Mouse (Mus musculus) midbrain, embryonic 11.5 days (tissue): Measurements from ENCODE around the gene Sgta. TPM values are rescaled to one million over a fixed set of nuclear protein-coding genes. Genes with fewer than 3 reads are reported as not detected.

Experiments
- ATAC-seq: fragments of 200-750 bp; cut with Nextera tagmentation; 2 replicates; pipeline ENCODE4 v1.8.0; 2017; ENCODE audit warnings: moderate TSS enrichment, moderate library complexity; ENCODE audit not compliant: low FRiP score
- DNase-seq: peaks from one replicate; pipeline ENCODE4 v3.0.0; 2015; ENCODE audit warnings: low spot score; ENCODE audit errors: missing footprints
- H3K27ac ChIP-seq: fragments of 300-500 bp; sonication (generic); 2 replicates; pipeline ENCODE4 v1.5.1; 2014; ENCODE audit warnings: low read depth, low read length
- H3K27me3 ChIP-seq: fragments of 300-500 bp; sonication (generic); 2 replicates; pipeline ENCODE4 v1.6.1; 2014; ENCODE audit warnings: mild to moderate bottlenecking, low read length, moderate library complexity, mixed read lengths; ENCODE audit not compliant: control insufficient read depth, insufficient read depth
- H3K36me3 ChIP-seq: fragments of 300-500 bp; sonication (generic); 2 replicates; pipeline ENCODE4 v1.6.1; 2014; ENCODE audit warnings: mild to moderate bottlenecking, low read length, moderate library complexity, mixed read lengths; ENCODE audit not compliant: control insufficient read depth, insufficient read depth
- H3K4me1 ChIP-seq: fragments of 300-500 bp; sonication (generic); 2 replicates; pipeline ENCODE4 v1.6.1; 2014; ENCODE audit warnings: low read length; ENCODE audit not compliant: control insufficient read depth, insufficient read depth
- H3K4me2 ChIP-seq: fragments of 300-500 bp; sonication (generic); 2 replicates; pipeline ENCODE4 v1.6.1; 2014; ENCODE audit warnings: mild to moderate bottlenecking, moderate library complexity
- H3K4me3 ChIP-seq: fragments of 300-500 bp; sonication (generic); 2 replicates; pipeline ENCODE4 v1.5.1; 2014; ENCODE audit warnings: low read depth, low read length
- H3K9ac ChIP-seq: fragments of 300-500 bp; sonication (generic); 2 replicates; pipeline ENCODE4 v1.6.1; 2014; ENCODE audit warnings: low read length
- H3K9me3 ChIP-seq: fragments of 300-500 bp; sonication (generic); 2 replicates; pipeline ENCODE4 v1.6.1; 2016; ENCODE audit warnings: low read length; ENCODE audit not compliant: control insufficient read depth
- WGBS: fragments of 180-500 bp; shearing (Covaris S2); extraction: QIAGEN DNeasy Blood & Tissue Kit; methylation state at CpG from one replicate; pipeline ENCODE4 v1.1.7; 2014; 5-methylcytosine and 5-hydroxymethylcytosine counted together
- polyA plus RNA-seq: library from polyadenylated mRNA; unstranded; fragments of >200 nt; fragmentation: Nextera tagmentation; extraction: Ambion mirVana; gene quantifications from 2 replicates; pipeline ENCODE4 v1.2.1, GENCODE M21; 2014

Sgta gene
- polyA plus RNA-seq: 200 and 232 TPM in 2 replicates

DNA sequence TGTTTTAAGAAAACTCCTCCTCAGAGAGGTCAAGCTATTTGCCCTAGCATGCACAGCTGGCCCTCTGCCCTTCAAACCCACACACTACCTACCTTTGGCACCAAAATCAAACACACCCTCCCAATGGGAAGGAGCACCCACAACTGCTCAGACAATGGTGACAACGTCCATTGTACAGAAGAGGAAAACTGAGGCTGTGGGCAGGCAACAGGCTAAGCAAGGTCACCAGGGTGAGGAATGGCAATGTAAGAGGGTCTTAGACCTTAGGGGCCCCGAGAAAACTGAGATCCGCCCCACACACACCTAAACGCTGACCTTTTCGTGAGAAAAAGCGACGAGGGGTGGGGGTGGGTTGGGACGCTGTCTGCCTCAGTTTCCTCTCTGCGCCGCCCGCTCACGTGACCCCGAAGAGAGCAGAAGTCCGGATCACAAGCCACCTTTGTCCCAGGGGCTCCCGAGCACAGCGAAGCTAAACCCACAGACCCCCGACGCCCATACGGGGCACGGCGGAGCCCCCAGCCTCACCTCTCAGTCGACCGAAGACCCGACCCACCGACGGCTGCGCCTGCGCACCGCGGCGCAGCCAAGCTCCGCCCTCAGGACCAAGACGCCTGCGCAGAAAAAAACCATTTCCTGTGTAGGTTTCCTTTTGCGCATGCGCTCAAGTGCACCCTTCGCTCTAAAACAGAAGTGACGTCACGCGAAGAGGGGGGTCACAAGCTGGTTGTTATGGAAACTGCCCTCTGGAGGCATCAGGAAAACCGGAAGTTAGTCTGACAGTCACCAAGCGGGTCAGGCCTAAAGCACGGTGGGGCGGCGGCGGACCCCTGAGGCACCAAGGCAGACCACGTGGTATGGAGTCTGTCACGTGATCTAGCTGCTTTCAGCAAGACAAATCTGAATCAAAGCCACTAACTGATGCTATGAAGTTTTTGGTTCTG, at the start of gene Sgta:
Sgta (minus strand) TSS at position 579 of the 941 bp plus-strand sequence.
- Histone ChIP-seq H3K9ac (peak within 1 kb of the TSS; percentile 83), H3K9me3 (no peaks in the 10 kb centered on the region), H3K27ac (no peak within 1 kb of the TSS), H3K4me2 (peak within 1 kb of the TSS; percentile 76), H3K4me1 (peaks cover 15% of the 10 kb centered on the region), H3K36me3 (no peaks in the 10 kb centered on the region), H3K4me3 (peak within 1 kb of the TSS; percentile 77), H3K27me3 (no peaks in the 10 kb centered on the region)
- DNase-seq (peak; percentile 100), ATAC-seq (peak; percentile 97)
- under 1% methylated on average over 48 of the region's 48 CpGs for WGBS

DNA sequence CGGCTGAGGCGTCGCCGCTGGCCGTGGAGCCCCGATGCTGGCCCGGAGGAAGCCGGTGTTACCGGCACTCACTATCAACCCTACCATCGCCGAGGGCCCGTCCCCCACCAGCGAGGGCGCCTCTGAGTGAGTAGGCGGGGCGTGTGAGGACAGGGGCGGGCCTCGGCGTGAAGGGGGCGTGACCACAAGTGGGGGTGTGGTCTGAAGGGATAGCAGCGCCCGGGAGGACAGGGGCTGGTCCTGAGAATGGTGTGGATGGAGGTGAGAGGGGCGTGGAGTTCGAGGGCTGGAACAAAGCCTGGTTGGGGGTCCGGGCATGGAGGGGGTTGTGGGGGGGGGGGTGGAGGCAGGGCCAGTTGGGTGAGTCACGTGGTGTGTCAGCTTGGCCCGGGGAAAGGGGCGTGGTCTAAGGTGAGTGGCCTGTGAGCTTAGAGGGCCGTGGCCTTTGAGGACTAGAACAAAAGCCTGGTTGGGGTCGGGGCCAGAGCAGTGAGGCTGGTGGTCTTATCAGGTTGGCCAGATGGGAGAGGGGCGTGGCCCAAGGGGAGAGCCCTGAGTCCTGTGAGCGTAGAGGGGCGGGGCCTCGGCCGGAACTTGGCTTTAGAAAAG, 46.2 kb upstream of the Sgta start:
- peak overlapping the region; percentile 99 for H3K27ac ChIP-seq
- no peaks in the 10 kb centered on the region for H3K9me3 ChIP-seq
- WGBS: under 1% methylated on average over 34 of the region's 35 CpGs
- H3K4me2 ChIP-seq: peak overlapping the region; percentile 81
- H3K36me3 ChIP-seq: peaks cover 19% of the 10 kb centered on the region
- no peaks in the 10 kb centered on the region for H3K27me3 ChIP-seq
- peak overlapping the region; percentile 90 for H3K4me3 ChIP-seq
- peak; percentile 99 for DNase-seq
- H3K4me1 ChIP-seq: peaks cover 16% of the 10 kb centered on the region
- H3K9ac ChIP-seq: peak overlapping the region; percentile 99
- peak; percentile 92 for ATAC-seq

DNA sequence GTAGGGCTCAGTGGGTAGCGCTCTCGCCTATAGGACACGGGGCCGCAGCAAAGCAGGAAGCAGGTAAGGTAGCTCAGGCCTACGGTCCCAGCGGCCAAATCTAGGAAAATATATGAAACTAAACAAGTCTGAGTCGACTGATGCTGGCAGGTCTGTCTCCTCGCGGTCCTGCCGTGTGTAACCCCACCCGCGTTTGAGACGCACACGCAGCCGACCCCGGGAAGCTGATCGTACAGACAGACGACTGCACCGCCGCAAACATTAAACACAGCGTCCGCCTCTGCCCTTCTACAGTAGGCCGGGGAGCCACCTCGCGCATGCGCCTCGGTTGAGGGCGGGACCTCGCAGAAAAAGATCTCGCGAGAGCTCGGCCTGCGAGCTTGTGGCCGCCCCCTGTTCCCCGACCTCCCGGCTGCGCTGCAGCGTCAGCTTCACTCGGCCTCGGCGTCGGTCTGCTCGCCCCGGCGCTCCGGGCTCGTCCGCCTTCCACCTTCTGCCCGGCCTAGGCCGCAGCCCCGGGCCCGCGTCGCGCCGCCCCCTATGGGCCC, 45.7 kb upstream of the Sgta start, which contains the start of gene Map2k2:
Map2k2 (plus strand) TSS at position 351 of the 548 bp plus-strand sequence.
- Histone ChIP-seq H3K4me1 (peaks cover 16% of the 10 kb centered on the region), H3K4me2 (peak within 1 kb of the TSS; percentile 81), H3K9ac (peak within 1 kb of the TSS; percentile 99), H3K27me3 (no peaks in the 10 kb centered on the region), H3K36me3 (peaks cover 18% of the 10 kb centered on the region), H3K4me3 (peak within 1 kb of the TSS; percentile 90), H3K9me3 (no peaks in the 10 kb centered on the region), H3K27ac (peak within 1 kb of the TSS; percentile 99)
- DNase-seq: peak; percentile 100
- WGBS: under 1% methylated on average over 56 of the region's 56 CpGs
- ATAC-seq: peak; percentile 92

DNA sequence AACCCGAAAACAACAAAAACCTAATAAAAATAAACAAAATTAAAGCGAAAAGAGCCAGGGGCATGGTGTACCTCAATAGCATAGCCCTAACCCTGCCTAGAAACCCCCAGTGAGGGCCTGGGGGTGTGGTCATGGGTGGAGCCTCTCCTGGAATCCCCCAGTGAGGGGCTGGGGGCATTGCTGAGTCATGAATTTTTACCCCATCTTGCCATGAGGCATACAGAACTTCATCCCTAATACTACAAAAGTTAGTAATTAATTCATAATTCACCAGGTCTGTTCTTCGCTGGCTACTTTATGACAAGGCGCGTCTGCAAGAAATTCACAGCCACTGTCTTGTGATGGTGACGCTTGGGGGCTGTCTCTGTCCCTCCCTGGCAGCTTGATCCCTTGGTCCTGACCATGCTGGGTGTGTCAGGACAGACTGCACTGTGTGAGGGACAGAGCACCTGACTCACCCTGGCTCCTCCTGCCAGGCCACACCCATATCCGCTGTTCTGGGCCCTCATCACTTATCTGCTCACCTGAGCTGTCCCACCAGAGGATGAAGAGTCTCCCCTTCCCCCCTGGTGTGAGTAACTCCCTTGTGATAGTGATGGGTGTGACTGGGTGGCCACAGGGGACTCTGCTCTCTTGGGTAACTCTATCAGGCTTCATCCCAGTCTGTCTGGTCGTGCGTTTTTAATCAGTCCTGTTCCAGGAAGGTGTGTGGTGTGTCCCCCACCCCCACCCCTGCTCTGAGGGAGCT, 35.1 kb upstream of the Sgta start:
- ATAC-seq: no peak
- no peaks in the 10 kb centered on the region for H3K9me3 ChIP-seq

DNA sequence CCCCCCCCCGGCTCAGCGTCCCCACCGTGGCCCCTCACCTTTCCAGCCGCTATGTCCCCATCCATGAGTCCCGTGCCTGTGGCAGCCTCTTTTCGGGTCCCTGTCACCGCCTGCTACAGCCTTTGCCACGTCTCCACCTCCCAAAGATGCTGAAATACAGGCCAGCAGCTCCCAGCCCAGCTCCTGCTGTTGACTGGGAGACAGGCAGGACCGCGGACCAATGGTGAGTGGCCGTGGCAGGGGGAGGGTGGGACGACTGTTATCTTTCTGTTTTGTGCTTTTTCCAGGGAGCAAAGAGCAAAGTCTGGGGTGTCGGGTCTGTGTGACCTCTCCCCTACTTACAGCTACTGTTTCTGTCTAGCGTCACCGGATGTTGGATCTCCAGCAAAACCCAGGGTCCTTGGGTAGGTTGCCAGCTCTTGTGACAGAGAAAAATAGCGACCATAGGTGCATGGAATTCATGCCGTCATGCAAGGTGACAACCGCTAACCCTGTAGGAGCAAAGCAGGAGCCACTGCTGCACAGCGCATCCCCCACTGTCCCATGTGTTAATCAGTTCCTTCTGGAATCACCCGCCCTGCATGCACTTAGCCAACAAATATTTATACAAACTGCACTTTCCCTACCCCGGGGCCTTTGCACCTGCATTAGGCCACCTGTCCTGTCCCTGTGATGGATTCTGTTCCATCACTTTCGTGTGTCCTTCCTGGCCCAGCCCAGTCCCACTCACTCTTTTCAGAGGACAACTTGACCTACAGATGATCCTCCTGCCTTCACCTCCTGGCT, 32.7 kb upstream of the Sgta start:
- Histone ChIP-seq H3K36me3 (no peaks in the 10 kb centered on the region), H3K4me1 (peaks cover 3% of the 10 kb centered on the region; the same call in 1 of the 2 replicates), H3K27ac (no peak overlapping the region), H3K9me3 (no peaks in the 10 kb centered on the region), H3K27me3 (no peaks in the 10 kb centered on the region), H3K4me2 (no peak overlapping the region), H3K4me3 (no peak overlapping the region), H3K9ac (no peak overlapping the region)
- ATAC-seq (no peak), DNase-seq (no peak)
- 67% methylated on average over 22 of the region's 22 CpGs for WGBS

More for the DNA sequence above, 35.1 kb upstream of the Sgta start:
- DNase-seq: no peak
- Histone ChIP-seq H3K4me1 (no peaks in the 10 kb centered on the region), H3K27ac (no peak overlapping the region), H3K27me3 (no peaks in the 10 kb centered on the region), H3K4me2 (no peak overlapping the region), H3K4me3 (no peak overlapping the region), H3K36me3 (no peaks in the 10 kb centered on the region), H3K9ac (no peak overlapping the region)
- WGBS: 57% methylated on average over 9 of the region's 9 CpGs

DNA sequence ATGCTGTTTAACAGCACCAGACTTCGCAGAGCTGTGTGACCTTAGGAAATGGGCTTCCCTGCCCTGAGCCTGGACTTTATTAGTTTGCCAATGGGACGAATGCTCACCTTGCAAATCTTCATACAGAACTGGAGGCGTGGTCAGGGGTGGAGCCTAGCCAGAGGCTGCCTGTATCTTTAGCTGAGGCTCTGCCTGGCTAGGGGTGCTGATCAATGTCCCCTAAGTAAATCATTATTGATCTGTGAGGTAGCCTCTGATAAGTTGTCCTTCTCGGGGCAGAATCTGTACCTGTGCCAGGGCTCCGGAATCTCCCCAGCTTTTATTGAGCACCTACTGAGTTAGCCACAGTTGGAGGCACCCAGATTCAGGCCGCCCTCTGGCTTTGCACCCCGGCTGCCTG, 30.6 kb upstream of the Sgta start:
- WGBS: 78% methylated on average over 7 of the region's 7 CpGs
- no peak overlapping the region for H3K27ac ChIP-seq
- no peaks in the 10 kb centered on the region for H3K36me3 ChIP-seq
- H3K4me3 ChIP-seq: no peak overlapping the region
- H3K9ac ChIP-seq: no peak overlapping the region
- H3K9me3 ChIP-seq: no peaks in the 10 kb centered on the region
- peaks cover 3% of the 10 kb centered on the region; the same call in 1 of the 2 replicates for H3K4me1 ChIP-seq
- DNase-seq (no peak), ATAC-seq (no peak)
- H3K27me3 ChIP-seq: no peaks in the 10 kb centered on the region
- no peak overlapping the region for H3K4me2 ChIP-seq

DNA sequence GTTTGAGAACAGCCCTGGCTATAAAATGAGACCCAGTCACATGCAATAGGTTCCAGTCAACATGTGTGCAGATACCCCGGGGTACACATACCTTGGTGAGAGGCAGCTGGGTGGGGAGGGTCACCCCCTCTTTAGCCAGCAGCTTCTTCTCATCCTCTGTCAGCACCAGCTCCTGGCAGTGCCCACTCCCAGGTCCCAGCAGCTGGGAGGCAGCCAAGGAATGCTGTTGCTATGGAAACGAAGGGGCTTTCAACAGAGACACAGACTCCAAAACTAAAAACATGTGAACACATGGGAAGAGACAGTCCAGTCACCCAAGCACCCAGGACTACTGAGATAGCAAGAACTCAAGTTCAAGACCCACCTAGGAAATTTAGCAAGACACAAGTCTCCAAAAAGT, 29.2 kb upstream of the Sgta start:
- DNase-seq (no peak), ATAC-seq (0 out of 2 replicates have a peak, but pooled peaks have one; percentile 23)
- no peak overlapping the region for H3K4me3 ChIP-seq
- no peak overlapping the region for H3K4me2 ChIP-seq
- H3K27me3 ChIP-seq: no peaks in the 10 kb centered on the region
- H3K4me1 ChIP-seq: peaks cover 3% of the 10 kb centered on the region; the same call in 1 of the 2 replicates
- H3K27ac ChIP-seq: no peak overlapping the region
- WGBS: 63% methylated on average over 2 of the region's 2 CpGs
- H3K36me3 ChIP-seq: no peaks in the 10 kb centered on the region
- no peaks in the 10 kb centered on the region for H3K9me3 ChIP-seq
- no peak overlapping the region for H3K9ac ChIP-seq

DNA sequence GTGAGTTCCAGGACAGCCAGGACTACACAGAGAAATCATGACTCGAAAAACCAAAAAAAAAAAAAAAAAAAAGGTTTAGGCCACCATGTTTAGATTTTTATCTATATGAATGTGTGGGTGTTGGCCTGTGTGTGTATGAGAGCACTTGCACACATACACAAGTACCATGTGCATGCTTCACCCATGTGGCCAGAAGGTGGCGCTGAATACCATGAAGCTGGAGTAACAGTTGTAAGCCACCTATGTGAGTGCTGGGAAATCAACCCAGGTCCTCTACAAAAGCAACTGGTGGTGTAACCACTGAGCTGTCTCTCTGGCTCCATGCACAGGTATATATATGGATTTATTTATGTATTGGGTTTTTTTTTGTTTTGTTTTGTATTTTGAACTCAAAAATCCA, 27.0 kb upstream of the Sgta start:
- no peak for ATAC-seq
- Histone ChIP-seq H3K27me3 (no peaks in the 10 kb centered on the region), H3K27ac (no peak overlapping the region), H3K9ac (no peak overlapping the region), H3K36me3 (no peaks in the 10 kb centered on the region), H3K4me1 (peaks cover 3% of the 10 kb centered on the region; the same call in 1 of the 2 replicates), H3K4me2 (no peak overlapping the region), H3K9me3 (no peaks in the 10 kb centered on the region), H3K4me3 (no peak overlapping the region)
- DNase-seq: no peak
- WGBS: 49% methylated on average over 2 of the region's 2 CpGs
